Mouse (Mus musculus) heart, postnatal 0 days (tissue): ENCODE data around the gene 4921524J17Rik.

Experiments used
- CTCF ChIP-seq: IDR thresholded peaks from 2 replicates; pipeline ENCODE4 v1.5.1; 2016; ENCODE audit warnings: antibody characterized with exemption, control low read depth, low read depth
- EP300 ChIP-seq: IDR thresholded peaks from 2 replicates; pipeline ENCODE4 v1.6.1; 2016; ENCODE audit warnings: antibody characterized with exemption, low read depth

DNA sequence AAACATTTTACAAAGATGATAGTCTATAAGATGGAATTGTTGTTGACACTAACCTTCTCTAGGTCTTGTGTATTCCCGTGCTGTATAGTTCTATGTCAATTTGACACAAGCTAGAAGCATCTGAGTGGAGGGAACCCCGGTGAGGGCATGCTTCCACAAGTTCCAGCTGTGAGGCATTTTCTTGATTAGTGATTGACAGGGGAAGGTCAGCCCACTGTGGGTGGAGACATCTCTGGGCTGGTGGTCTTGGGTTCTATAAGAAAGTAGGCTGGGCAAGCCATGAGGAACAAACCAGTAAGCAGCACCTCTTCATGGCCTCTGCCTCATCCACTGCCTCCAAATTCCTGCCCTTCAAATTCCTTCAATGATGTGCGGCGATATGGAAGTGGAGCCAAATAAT, 58.3 kb downstream of the 4921524J17Rik start:
- no peak for TF ChIP-seq CTCF
- TF ChIP-seq EP300, result no peak
